Mouse (Mus musculus) kidney, embryonic 16.5 days (tissue): ENCODE measurements at regions not wholly inside any gene's neighbourhood (a gene's known extent, or its start where the extent isn't known, plus 50 kb on each side); places are given as distances from the start of the nearest gene placed in this dataset.

ENCODE experiments used
- ATAC-seq: fragments of 200-750 bp; cut with Nextera tagmentation; 2 replicates; pipeline ENCODE4 v1.8.0; 2017; ENCODE audit warnings: moderate TSS enrichment; ENCODE audit not compliant: low FRiP score, low TSS enrichment
- H3K27ac ChIP-seq: fragments of 300-500 bp; sonication (generic); 2 replicates; pipeline ENCODE4 v1.5.1; 2014; ENCODE audit warnings: low read length
- H3K27me3 ChIP-seq: fragments of 300-500 bp; sonication (generic); 2 replicates; pipeline ENCODE4 v1.6.1; 2014; ENCODE audit warnings: low read length, control low read depth, mixed read lengths; ENCODE audit not compliant: insufficient read depth
- H3K36me3 ChIP-seq: fragments of 300-500 bp; sonication (generic); 2 replicates; pipeline ENCODE4 v1.6.1; 2014; ENCODE audit warnings: low read length, control low read depth, mixed read lengths; ENCODE audit not compliant: insufficient read depth
- H3K4me1 ChIP-seq: fragments of 300-500 bp; sonication (generic); 2 replicates; pipeline ENCODE4 v1.6.1; 2014; ENCODE audit warnings: low read length, control low read depth, mixed read lengths; ENCODE audit not compliant: insufficient read depth
- H3K4me2 ChIP-seq: fragments of 300-500 bp; sonication (generic); replicated peaks from 2 replicates; pipeline ENCODE4 v1.6.1; 2014; ENCODE audit warnings: low read depth, low read length
- H3K4me3 ChIP-seq: fragments of 300-500 bp; sonication (generic); 2 replicates; pipeline ENCODE4 v1.5.1; 2014; ENCODE audit warnings: mild to moderate bottlenecking, low read length
- H3K9ac ChIP-seq: fragments of 300-500 bp; sonication (generic); replicated peaks from 2 replicates; pipeline ENCODE4 v1.6.1; 2014; ENCODE audit warnings: low read length
- H3K9me3 ChIP-seq: fragments of 300-500 bp; sonication (generic); 2 replicates; pipeline ENCODE4 v1.6.1; 2016; ENCODE audit warnings: low read length, control low read depth
- WGBS: fragments of 180-500 bp; shearing (Covaris S2); extraction: QIAGEN DNeasy Blood & Tissue Kit; methylation state at CpG from one replicate; pipeline ENCODE4 v1.1.7; 2014; 5-methylcytosine and 5-hydroxymethylcytosine counted together

DNA sequence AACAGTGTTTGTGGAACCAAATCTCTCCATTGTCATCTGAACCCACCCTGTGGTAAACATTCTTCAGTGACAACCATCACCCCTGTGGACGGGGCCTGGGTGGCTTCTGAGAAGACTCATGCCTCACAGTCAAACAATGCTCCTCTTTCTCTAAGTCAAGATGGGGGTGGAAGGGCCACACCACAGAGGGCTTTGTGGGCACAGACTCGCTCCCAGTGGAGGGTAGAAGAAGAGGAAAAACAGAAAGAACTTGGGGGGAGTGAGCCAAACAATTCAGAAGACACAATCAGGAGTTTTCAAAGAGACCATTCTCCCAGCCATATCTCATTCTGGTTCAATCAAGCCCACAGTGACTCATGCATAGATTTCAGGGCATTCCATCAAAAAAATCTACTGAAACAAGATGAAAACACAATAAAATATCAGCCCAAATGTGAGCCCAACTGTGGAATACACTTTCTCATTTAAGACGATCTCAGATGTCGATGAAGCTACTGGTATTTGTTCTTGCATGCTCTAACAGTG lies 339.7 kb downstream of the Setd4 start:
- 0 out of 2 replicates have a peak, but pooled peaks cover 3% of the 10 kb centered on the region for H3K4me1 ChIP-seq
- no peak overlapping the region for H3K4me3 ChIP-seq
- no peak for ATAC-seq
- no peaks in the 10 kb centered on the region for H3K36me3 ChIP-seq
- H3K27ac ChIP-seq, result no peak overlapping the region
- H3K4me2 ChIP-seq, result no peak overlapping the region
- H3K27me3 ChIP-seq, result no peaks in the 10 kb centered on the region
- H3K9ac ChIP-seq, result no peak overlapping the region
- WGBS, result 69% methylated on average over 4 of the region's 4 CpGs
- H3K9me3 ChIP-seq, result no peaks in the 10 kb centered on the region

DNA sequence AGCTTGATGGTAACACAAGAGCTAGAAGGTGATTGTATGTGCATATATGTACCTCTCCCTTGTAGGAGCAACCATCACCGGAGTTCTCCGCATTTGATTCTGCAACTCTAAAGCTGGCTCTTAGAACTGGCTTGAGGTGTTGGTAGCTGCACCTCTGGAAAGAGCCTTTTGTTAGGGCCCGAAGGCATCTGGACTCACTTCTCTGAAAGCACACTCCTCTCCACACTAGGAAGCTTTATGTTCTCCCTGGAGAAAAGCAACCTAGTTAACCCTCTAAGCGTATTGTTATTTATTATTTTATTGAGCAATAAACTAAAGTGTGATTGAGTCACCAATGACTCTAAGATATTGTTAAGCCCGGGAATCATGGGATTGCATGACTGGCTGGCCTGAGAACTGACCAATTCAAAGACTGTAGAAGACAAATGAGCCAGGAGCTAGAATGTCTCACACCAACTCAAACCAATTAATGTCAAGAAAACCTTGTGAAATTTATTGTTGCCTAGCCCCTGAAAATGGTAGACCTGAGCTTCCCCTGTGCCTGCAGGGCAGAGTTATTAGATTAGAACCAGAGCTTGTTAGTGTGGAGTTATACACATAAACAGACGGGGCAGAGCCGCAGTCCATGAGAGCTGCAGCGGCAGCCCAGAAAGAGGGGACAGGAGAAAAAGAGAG lies 340.6 kb downstream of the Setd4 start:
- H3K4me3 ChIP-seq, result no peak overlapping the region
- ATAC-seq, result no peak
- H3K36me3 ChIP-seq, result no peaks in the 10 kb centered on the region
- H3K4me2 ChIP-seq, result no peak overlapping the region
- no peak overlapping the region for H3K9ac ChIP-seq
- H3K27me3 ChIP-seq, result no peaks in the 10 kb centered on the region
- no peak overlapping the region for H3K27ac ChIP-seq
- no peaks in the 10 kb centered on the region for H3K9me3 ChIP-seq
- 0 out of 2 replicates have a peak, but pooled peaks cover 3% of the 10 kb centered on the region for H3K4me1 ChIP-seq
- 33% methylated on average over 8 of the region's 8 CpGs for WGBS

DNA sequence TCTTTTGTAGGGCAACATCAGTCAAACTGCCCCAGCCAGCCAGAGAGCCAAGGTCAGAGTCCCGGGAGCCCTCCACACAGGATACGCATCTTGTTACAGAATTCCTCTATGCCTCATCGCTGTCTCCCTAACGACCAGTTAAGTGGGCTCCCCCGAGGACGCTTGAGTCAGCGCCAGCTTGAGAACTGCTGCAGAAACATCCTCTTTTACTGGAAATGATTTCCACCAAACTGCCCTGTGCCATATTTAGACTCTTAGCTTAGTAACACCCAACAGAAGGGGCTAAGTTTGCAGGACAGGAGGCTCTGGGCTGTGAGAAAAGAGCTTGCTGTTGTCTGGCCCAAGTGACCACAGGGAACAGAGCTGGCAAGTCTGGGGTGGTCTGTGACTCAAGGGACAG lies 357.0 kb downstream of the Setd4 start:
- Histone ChIP-seq H3K4me3 (no peak overlapping the region), H3K4me1 (0 out of 2 replicates have a peak, but pooled peaks cover 2% of the 10 kb centered on the region), H3K9ac (no peak overlapping the region), H3K4me2 (no peak overlapping the region), H3K27me3 (no peaks in the 10 kb centered on the region), H3K36me3 (no peaks in the 10 kb centered on the region), H3K9me3 (no peaks in the 10 kb centered on the region), H3K27ac (no peak overlapping the region)
- 8% methylated on average over 7 of the region's 7 CpGs for WGBS
- no peak for ATAC-seq

DNA sequence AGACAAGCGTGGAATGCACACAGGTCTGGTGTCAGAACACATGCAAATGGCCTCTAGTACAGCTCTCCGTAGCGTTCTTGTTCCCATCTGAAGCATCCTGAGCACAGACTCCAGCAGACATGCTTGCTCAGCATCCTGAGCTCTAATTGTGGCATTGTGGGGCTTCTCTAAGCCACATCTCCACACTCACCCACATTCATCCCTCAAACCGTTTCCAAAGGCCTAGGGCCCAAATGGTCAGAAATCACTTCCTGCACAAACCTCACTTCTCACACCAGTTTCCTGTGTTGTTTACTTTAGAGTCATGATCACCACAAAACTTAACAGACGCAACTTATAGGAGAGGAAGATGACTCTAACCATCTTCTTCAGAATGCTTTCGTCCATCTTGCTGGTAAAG lies 358.1 kb downstream of the Setd4 start:
- no peak for ATAC-seq
- no peaks in the 10 kb centered on the region for H3K27me3 ChIP-seq
- WGBS, result 69% methylated on average over 6 of the region's 6 CpGs
- no peaks in the 10 kb centered on the region; the same call in 1 of the 2 replicates for H3K9me3 ChIP-seq
- H3K9ac ChIP-seq, result no peak overlapping the region
- 0 out of 2 replicates have a peak, but pooled peaks cover 2% of the 10 kb centered on the region for H3K4me1 ChIP-seq
- no peak overlapping the region for H3K4me3 ChIP-seq
- H3K27ac ChIP-seq, result no peak overlapping the region
- no peak overlapping the region for H3K4me2 ChIP-seq
- no peaks in the 10 kb centered on the region for H3K36me3 ChIP-seq

DNA sequence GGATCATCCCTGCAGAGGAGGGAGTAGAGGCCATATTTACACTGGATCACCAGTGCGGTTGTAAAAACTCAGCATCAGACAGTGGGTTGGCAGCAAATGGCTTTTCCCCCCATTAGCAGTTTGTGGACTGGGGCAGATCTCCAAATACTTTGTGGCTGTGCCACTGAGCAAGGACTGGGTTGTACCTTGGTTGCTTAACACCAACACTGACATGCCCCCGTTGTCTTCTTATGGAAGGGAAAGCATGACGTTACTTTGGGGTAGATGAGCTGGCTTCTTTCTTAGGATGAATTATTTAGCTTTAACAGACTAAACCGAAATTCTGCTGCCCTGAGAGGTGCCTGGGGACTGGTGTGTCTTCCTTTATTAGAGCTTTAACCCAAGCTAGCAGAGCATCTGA lies 365.0 kb downstream of the Setd4 start:
- no peaks in the 10 kb centered on the region for H3K27me3 ChIP-seq
- no peak overlapping the region for H3K4me3 ChIP-seq
- no peaks in the 10 kb centered on the region; the same call in 1 of the 2 replicates for H3K9me3 ChIP-seq
- no peaks in the 10 kb centered on the region for H3K4me1 ChIP-seq
- no peaks in the 10 kb centered on the region for H3K36me3 ChIP-seq
- no peak overlapping the region for H3K9ac ChIP-seq
- ATAC-seq, result no peak
- no peak overlapping the region for H3K27ac ChIP-seq
- H3K4me2 ChIP-seq, result no peak overlapping the region
- WGBS, result 86% methylated on average over 4 of the region's 4 CpGs

DNA sequence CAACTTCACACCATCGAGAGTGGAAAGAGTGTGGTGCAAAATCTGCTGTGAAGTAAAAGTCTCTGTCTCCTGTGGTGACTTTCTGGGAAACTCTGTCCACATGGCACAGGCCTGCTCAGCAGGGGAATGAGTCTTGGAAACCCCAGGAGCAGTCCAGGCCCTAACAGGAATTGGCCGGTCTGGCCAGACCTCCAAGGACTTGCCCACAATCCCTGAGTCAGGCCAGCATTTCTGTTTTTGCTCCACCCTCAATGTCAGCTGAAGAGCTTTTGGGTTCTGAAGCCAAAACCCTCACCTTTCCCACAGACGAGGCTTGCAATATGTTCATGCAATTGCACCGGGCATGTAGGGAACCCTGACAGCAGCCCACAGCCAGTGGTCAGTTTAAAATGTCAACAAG lies 365.5 kb downstream of the Setd4 start:
- no peaks in the 10 kb centered on the region for H3K27me3 ChIP-seq
- WGBS, result 79% methylated on average over 4 of the region's 4 CpGs
- no peak overlapping the region for H3K9ac ChIP-seq
- H3K9me3 ChIP-seq, result no peaks in the 10 kb centered on the region; the same call in 1 of the 2 replicates
- no peak overlapping the region for H3K4me2 ChIP-seq
- H3K36me3 ChIP-seq, result no peaks in the 10 kb centered on the region
- H3K4me3 ChIP-seq, result no peak overlapping the region
- H3K27ac ChIP-seq, result no peak overlapping the region
- no peak for ATAC-seq
- H3K4me1 ChIP-seq, result no peaks in the 10 kb centered on the region

DNA sequence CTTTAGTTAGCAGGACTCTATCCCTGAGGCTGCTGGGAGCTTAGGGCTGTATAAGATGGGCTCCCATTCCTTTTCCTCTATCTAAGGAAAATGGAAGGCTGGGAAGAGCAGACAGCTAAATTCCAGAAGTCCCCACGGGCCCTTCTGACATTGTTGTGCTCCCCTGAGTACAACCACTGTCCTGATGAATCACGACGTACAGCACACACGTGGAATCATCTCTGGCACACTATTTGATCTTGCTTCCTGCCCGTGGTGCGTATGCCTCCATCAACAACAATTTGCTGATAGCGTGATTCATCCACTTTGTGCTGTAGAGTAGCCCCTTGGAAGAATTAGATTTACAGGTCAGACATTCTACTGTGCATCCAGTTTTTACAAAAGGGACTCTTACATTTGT lies 378.2 kb downstream of the Setd4 start:
- WGBS, result 81% methylated on average over 7 of the region's 7 CpGs
- H3K4me2 ChIP-seq, result no peak overlapping the region
- H3K9me3 ChIP-seq, result no peaks in the 10 kb centered on the region
- H3K36me3 ChIP-seq, result no peaks in the 10 kb centered on the region
- no peak for ATAC-seq
- H3K4me1 ChIP-seq, result no peaks in the 10 kb centered on the region
- no peak overlapping the region for H3K4me3 ChIP-seq
- H3K27me3 ChIP-seq, result peaks cover 3% of the 10 kb centered on the region; the same call in 1 of the 2 replicates
- no peak overlapping the region for H3K27ac ChIP-seq
- no peak overlapping the region for H3K9ac ChIP-seq

DNA sequence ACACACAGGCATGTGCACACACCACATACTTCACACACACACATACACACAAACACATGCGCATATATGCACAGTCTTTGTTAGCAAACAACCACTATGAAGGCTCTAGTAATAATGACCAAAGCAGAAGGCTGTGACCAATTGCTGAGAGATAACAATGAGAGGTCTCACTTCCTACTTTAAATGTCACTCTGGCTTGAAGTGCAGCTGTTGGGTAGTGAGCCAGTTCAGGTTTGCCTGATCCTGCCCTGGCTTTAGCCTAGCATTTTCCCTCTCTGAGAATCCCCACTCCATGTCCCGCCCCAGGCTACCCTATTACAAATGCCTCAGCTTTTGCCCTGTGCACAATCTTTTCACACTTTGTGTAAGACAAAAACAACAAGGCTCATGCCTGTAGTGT lies 378.7 kb downstream of the Setd4 start:
- Histone ChIP-seq H3K27ac (no peak overlapping the region), H3K4me3 (no peak overlapping the region), H3K27me3 (peaks cover 3% of the 10 kb centered on the region; the same call in 1 of the 2 replicates), H3K36me3 (no peaks in the 10 kb centered on the region), H3K9me3 (no peaks in the 10 kb centered on the region), H3K9ac (no peak overlapping the region), H3K4me1 (no peaks in the 10 kb centered on the region), H3K4me2 (no peak overlapping the region)
- 87% methylated on average over 2 of the region's 2 CpGs for WGBS
- ATAC-seq, result no peak

DNA sequence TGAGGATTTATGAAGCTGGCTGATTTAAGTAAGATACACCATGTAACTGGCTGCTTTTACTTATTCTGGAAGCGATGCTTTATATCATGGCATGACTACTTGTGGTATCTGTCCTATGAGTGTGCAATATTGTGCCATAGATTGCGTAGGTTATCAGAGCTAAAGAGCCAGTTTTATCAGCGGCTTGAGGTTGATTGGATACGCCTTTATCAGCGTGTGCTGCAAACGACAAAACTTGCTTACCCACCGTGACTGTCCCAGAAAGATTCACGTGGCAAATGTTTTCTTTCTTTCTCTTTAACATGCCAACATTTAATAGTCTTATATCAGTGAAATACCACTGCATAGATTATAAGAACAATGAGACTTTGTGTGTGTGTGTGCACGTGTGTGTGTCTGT lies 384.1 kb downstream of the Setd4 start:
- H3K9me3 ChIP-seq, result no peaks in the 10 kb centered on the region
- H3K9ac ChIP-seq, result no peak overlapping the region
- H3K27me3 ChIP-seq, result peaks cover 13% of the 10 kb centered on the region; the same call in 1 of the 2 replicates
- no peak overlapping the region for H3K4me3 ChIP-seq
- H3K4me2 ChIP-seq, result no peak overlapping the region
- WGBS, result 83% methylated on average over 9 of the region's 9 CpGs
- no peak for ATAC-seq
- peaks cover 7% of the 10 kb centered on the region; the same call in 1 of the 2 replicates for H3K4me1 ChIP-seq
- H3K27ac ChIP-seq, result no peak overlapping the region
- no peaks in the 10 kb centered on the region for H3K36me3 ChIP-seq

DNA sequence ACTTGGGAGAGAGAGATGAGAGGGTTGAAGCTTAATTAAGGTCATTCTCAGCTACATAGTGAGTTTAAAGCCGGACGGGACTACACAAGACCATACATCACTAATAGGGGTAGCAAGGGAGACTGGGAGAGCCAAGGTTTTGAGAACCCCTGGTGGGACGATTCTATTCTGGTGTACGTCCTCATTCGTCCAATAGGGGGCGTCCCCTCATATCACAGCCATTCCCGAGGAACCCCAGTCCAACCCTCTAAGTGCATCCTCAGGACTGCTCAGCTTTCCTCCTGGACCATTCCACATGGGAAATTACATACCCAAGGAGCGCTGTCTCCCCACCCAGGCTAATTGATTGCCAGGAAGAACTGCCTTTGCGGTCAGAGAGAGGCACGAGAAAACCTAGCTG lies 385.5 kb downstream of the Setd4 start:
- no peak overlapping the region for H3K4me3 ChIP-seq
- WGBS, result 70% methylated on average over 10 of the region's 10 CpGs
- no peaks in the 10 kb centered on the region for H3K9me3 ChIP-seq
- no peak for ATAC-seq
- H3K27me3 ChIP-seq, result peaks cover 15% of the 10 kb centered on the region; the same call in 1 of the 2 replicates
- H3K36me3 ChIP-seq, result no peaks in the 10 kb centered on the region
- no peak overlapping the region for H3K9ac ChIP-seq
- H3K4me2 ChIP-seq, result no peak overlapping the region
- no peak overlapping the region for H3K27ac ChIP-seq
- H3K4me1 ChIP-seq, result peaks cover 7% of the 10 kb centered on the region; the same call in 1 of the 2 replicates
